In genomic region chr6:129727237-129727636, GRCm38 (mm10) we compare ENCODE assay signal across 39 mouse cellular contexts. TPM values are rescaled to one million over a fixed set of nuclear protein-coding genes. Genes with fewer than 3 reads are reported as not detected.
"Had no signal": no experiment of that assay in that cellular context is flagged by ENCODE, and none has a peak within 500 bp of the region (broad histone marks: within the 10 kb centered on the region; RNA-seq: fewer than 3 reads in every experiment).

No protein-coding gene starts in this region.

- DNase-seq: cerebellum, adult 18-20 months; cerebellum, adult 2 months; cerebellum, adult 8-10 months; cerebellum, adult 9-10 months; cerebellum, adult 9-11 months; cerebellum, postnatal 10 days; cerebellum, postnatal 14 days; cerebellum, postnatal 25 days; cerebellum, postnatal 36 days; embryo, embryonic 11 days; forebrain, postnatal 0 days; gastrocnemius, adult 2 months; gastrocnemius, postnatal 10 days; gastrocnemius, postnatal 14 days; gastrocnemius, postnatal 25 days; gastrocnemius, postnatal 36 days; heart, adult 11 months; heart, adult 18-20 months; heart, adult 2 months had no signal

- H3K36me3 ChIP-seq: embryonic facial prominence, embryonic 10.5 days; embryonic facial prominence, embryonic 12.5 days; embryonic facial prominence, embryonic 13.5 days; embryonic facial prominence, embryonic 15.5 days; forebrain, embryonic 10.5 days; forebrain, embryonic 12.5 days; forebrain, embryonic 15.5 days had no signal

- H3K9me3 ChIP-seq: embryonic facial prominence, embryonic 10.5 days; embryonic facial prominence, embryonic 12.5 days; embryonic facial prominence, embryonic 13.5 days; embryonic facial prominence, embryonic 15.5 days; forebrain, embryonic 10.5 days; forebrain, embryonic 12.5 days; forebrain, embryonic 13.5 days; forebrain, embryonic 15.5 days had no signal

- H3K4me1 ChIP-seq: embryonic facial prominence, embryonic 10.5 days; embryonic facial prominence, embryonic 12.5 days; embryonic facial prominence, embryonic 13.5 days; embryonic facial prominence, embryonic 15.5 days; forebrain, embryonic 10.5 days; forebrain, embryonic 12.5 days; forebrain, embryonic 13.5 days; forebrain, embryonic 15.5 days had no signal

- ATAC-seq: forebrain, embryonic 13.5 days; forebrain, embryonic 14.5 days; forebrain, embryonic 15.5 days; forebrain, embryonic 16.5 days; forebrain, postnatal 0 days had no signal

- H3K4me3 ChIP-seq: embryonic facial prominence, embryonic 10.5 days; embryonic facial prominence, embryonic 12.5 days; embryonic facial prominence, embryonic 13.5 days; embryonic facial prominence, embryonic 15.5 days; erythroblast, embryonic 14.5 days; forebrain, embryonic 10.5 days; forebrain, embryonic 12.5 days; forebrain, embryonic 13.5 days; forebrain, embryonic 15.5 days; gastrocnemius, adult 2 months; heart, adult 2 months had no signal

- H3K27me3 ChIP-seq: embryonic facial prominence, embryonic 12.5 days; embryonic facial prominence, embryonic 13.5 days; embryonic facial prominence, embryonic 15.5 days; forebrain, embryonic 12.5 days; forebrain, embryonic 13.5 days; forebrain, embryonic 15.5 days had no signal

- H3K4me2 ChIP-seq: embryonic facial prominence, embryonic 12.5 days; embryonic facial prominence, embryonic 13.5 days; embryonic facial prominence, embryonic 15.5 days; forebrain, embryonic 12.5 days; forebrain, embryonic 13.5 days; forebrain, embryonic 15.5 days had no signal

- H3K27ac ChIP-seq: embryonic facial prominence, embryonic 10.5 days; embryonic facial prominence, embryonic 12.5 days; embryonic facial prominence, embryonic 13.5 days; embryonic facial prominence, embryonic 15.5 days; forebrain, embryonic 10.5 days; forebrain, embryonic 12.5 days; forebrain, embryonic 13.5 days; forebrain, embryonic 15.5 days; gastrocnemius, adult 2 months; heart, adult 2 months had no signal

- H3K9ac ChIP-seq: embryonic facial prominence, embryonic 12.5 days; embryonic facial prominence, embryonic 13.5 days; embryonic facial prominence, embryonic 15.5 days; forebrain, embryonic 12.5 days; forebrain, embryonic 13.5 days; forebrain, embryonic 15.5 days; forebrain, postnatal 0 days had no signal

RNA-seq across cellular contexts. Expression of gene Klri1, which starts 10.3 kb away (rescaled TPM):
- total RNA-seq: forebrain, postnatal 0 days; gastrocnemius, adult 18-20 months; gastrocnemius, adult 2 months; gastrocnemius, adult 8-10 months; gastrocnemius, postnatal 10 days; gastrocnemius, postnatal 14 days; gastrocnemius, postnatal 25 days; gastrocnemius, postnatal 36 days; gastrocnemius, postnatal 4 days; heart, adult 18-20 months; heart, adult 2 months had no signal
- polyA plus RNA-seq: cerebellum, adult 2 months; cortical plate, adult 2 months; embryonic facial prominence, embryonic 10.5 days; embryonic facial prominence, embryonic 11.5 days; embryonic facial prominence, embryonic 12.5 days; embryonic facial prominence, embryonic 13.5 days; embryonic facial prominence, embryonic 14.5 days; embryonic facial prominence, embryonic 15.5 days; erythroblast, embryonic 14.5 days; forebrain, embryonic 10.5 days; forebrain, embryonic 11.5 days; forebrain, embryonic 12.5 days; forebrain, embryonic 13.5 days; forebrain, embryonic 14.5 days; forebrain, embryonic 15.5 days; forebrain, embryonic 16.5 days; forebrain, postnatal 0 days; frontal cortex, adult 2 months; gonadal fat pad, adult 2 months had no signal

RNA-seq across cellular contexts. Expression of gene Klri2, which starts 13.0 kb away (rescaled TPM):
- total RNA-seq: forebrain, postnatal 0 days; gastrocnemius, adult 18-20 months; gastrocnemius, adult 2 months; gastrocnemius, adult 8-10 months; gastrocnemius, postnatal 10 days; gastrocnemius, postnatal 14 days; gastrocnemius, postnatal 25 days; gastrocnemius, postnatal 36 days; gastrocnemius, postnatal 4 days; heart, adult 18-20 months had no signal
- polyA plus RNA-seq: cerebellum, adult 2 months; embryonic facial prominence, embryonic 10.5 days; embryonic facial prominence, embryonic 11.5 days; embryonic facial prominence, embryonic 12.5 days; embryonic facial prominence, embryonic 13.5 days; embryonic facial prominence, embryonic 14.5 days; embryonic facial prominence, embryonic 15.5 days; erythroblast, embryonic 14.5 days; forebrain, embryonic 10.5 days; forebrain, embryonic 11.5 days; forebrain, embryonic 12.5 days; forebrain, embryonic 13.5 days; forebrain, embryonic 14.5 days; forebrain, embryonic 15.5 days; forebrain, embryonic 16.5 days; gonadal fat pad, adult 2 months had no signal

RNA-seq across cellular contexts. Expression of gene Klrc1, which starts 48.5 kb away (rescaled TPM):
- total RNA-seq: forebrain, postnatal 0 days; gastrocnemius, adult 18-20 months; gastrocnemius, adult 2 months; gastrocnemius, adult 8-10 months; gastrocnemius, postnatal 10 days; gastrocnemius, postnatal 14 days; gastrocnemius, postnatal 25 days; gastrocnemius, postnatal 36 days; gastrocnemius, postnatal 4 days had no signal
- polyA plus RNA-seq: cerebellum, adult 2 months; cortical plate, adult 2 months; embryonic facial prominence, embryonic 10.5 days; embryonic facial prominence, embryonic 11.5 days; embryonic facial prominence, embryonic 12.5 days; embryonic facial prominence, embryonic 13.5 days; embryonic facial prominence, embryonic 14.5 days; embryonic facial prominence, embryonic 15.5 days; erythroblast, embryonic 14.5 days; forebrain, embryonic 10.5 days; forebrain, embryonic 11.5 days; forebrain, embryonic 12.5 days; forebrain, embryonic 13.5 days; forebrain, embryonic 14.5 days; forebrain, embryonic 15.5 days; forebrain, embryonic 16.5 days; forebrain, postnatal 0 days; frontal cortex, adult 2 months had no signal

RNA-seq across cellular contexts. Expression of gene Gm156, which starts 56.8 kb away (rescaled TPM):
- total RNA-seq: forebrain, postnatal 0 days; gastrocnemius, adult 18-20 months; gastrocnemius, adult 2 months; gastrocnemius, adult 8-10 months; gastrocnemius, postnatal 10 days; gastrocnemius, postnatal 14 days; gastrocnemius, postnatal 25 days; gastrocnemius, postnatal 36 days; gastrocnemius, postnatal 4 days; heart, adult 18-20 months; heart, adult 2 months had no signal
- polyA plus RNA-seq: cerebellum, adult 2 months; cortical plate, adult 2 months; embryonic facial prominence, embryonic 10.5 days; embryonic facial prominence, embryonic 11.5 days; embryonic facial prominence, embryonic 12.5 days; embryonic facial prominence, embryonic 13.5 days; embryonic facial prominence, embryonic 14.5 days; embryonic facial prominence, embryonic 15.5 days; erythroblast, embryonic 14.5 days; forebrain, embryonic 10.5 days; forebrain, embryonic 11.5 days; forebrain, embryonic 12.5 days; forebrain, embryonic 13.5 days; forebrain, embryonic 14.5 days; forebrain, embryonic 15.5 days; forebrain, embryonic 16.5 days; forebrain, postnatal 0 days; frontal cortex, adult 2 months; gonadal fat pad, adult 2 months; heart, adult 2 months had no signal
